Mouse (Mus musculus) liver, embryonic 11.5 days (tissue): ENCODE data around the gene Sppl3. TPM values are rescaled to one million over a fixed set of nuclear protein-coding genes. Genes with fewer than 3 reads are reported as not detected.
A peak's percentile ranks its signal among the peaks of the same experiment; 100 is the strongest.

Source experiments
- ATAC-seq: fragments of 200-750 bp; cut with Nextera tagmentation; replicated peaks from 2 replicates; pipeline ENCODE4 v1.8.0; 2017; ENCODE audit warnings: moderate number of reproducible peaks, mild to moderate bottlenecking, moderate TSS enrichment, moderate library complexity; ENCODE audit not compliant: low FRiP score
- DNase-seq: peaks from one replicate; pipeline ENCODE4 v3.0.0-alpha.2; 2017; ENCODE audit warnings: low spot score
- H3K27ac ChIP-seq: fragments of 300-500 bp; sonication (generic); 2 replicates; pipeline ENCODE4 v1.5.1; 2014; ENCODE audit warnings: mild to moderate bottlenecking, low read depth, low read length, control low read depth
- H3K27me3 ChIP-seq: fragments of 300-500 bp; sonication (generic); replicated peaks from 2 replicates; pipeline ENCODE4 v1.6.1; 2014; ENCODE audit warnings: low read length, mixed read lengths; ENCODE audit not compliant: control insufficient read depth, insufficient read depth
- H3K36me3 ChIP-seq: fragments of 300-500 bp; sonication (generic); 2 replicates; pipeline ENCODE4 v1.6.1; 2014; ENCODE audit warnings: mild to moderate bottlenecking, low read length, moderate library complexity, mixed read lengths; ENCODE audit not compliant: control insufficient read depth, insufficient read depth
- H3K4me1 ChIP-seq: fragments of 300-500 bp; sonication (generic); replicated peaks from 2 replicates; pipeline ENCODE4 v1.6.1; 2014; ENCODE audit warnings: low read length, mixed read lengths; ENCODE audit not compliant: control insufficient read depth, insufficient read depth
- H3K4me2 ChIP-seq: fragments of 300-500 bp; sonication (generic); 2 replicates; pipeline ENCODE4 v1.6.1; 2014; ENCODE audit warnings: mild to moderate bottlenecking, control low read depth, moderate library complexity
- H3K4me3 ChIP-seq: fragments of 300-500 bp; sonication (generic); 2 replicates; pipeline ENCODE4 v1.5.1; 2014; ENCODE audit warnings: low read depth, low read length, control low read depth
- H3K9ac ChIP-seq: fragments of 300-500 bp; sonication (generic); 2 replicates; pipeline ENCODE4 v1.6.1; 2014; ENCODE audit warnings: low read depth, low read length, control low read depth
- H3K9me3 ChIP-seq: fragments of 300-500 bp; sonication (generic); 2 replicates; pipeline ENCODE4 v1.6.1; 2016; ENCODE audit warnings: low read length, inconsistent platforms, mixed read lengths; ENCODE audit not compliant: control insufficient read depth
- WGBS: fragments of 180-500 bp; shearing (Covaris S2); extraction: QIAGEN DNeasy Blood & Tissue Kit; methylation state at CpG from one replicate; pipeline ENCODE4 v1.1.7; 2014; 5-methylcytosine and 5-hydroxymethylcytosine counted together
- polyA plus RNA-seq: library from polyadenylated mRNA; unstranded; fragments of >200 nt; fragmentation: Nextera tagmentation; extraction: Ambion mirVana; gene quantifications from 2 replicates; pipeline ENCODE4 v1.2.1, GENCODE M21; 2014

Sppl3 gene
- polyA plus RNA-seq, 1 experiment from 2014 or later, result 17.6 TPM

- peak; percentile 85 for ATAC-seq
- peak overlapping the region; percentile 28; the same call in 1 of the 2 replicates for H3K9ac ChIP-seq
- peaks cover 50% of the 10 kb centered on the region for H3K4me1 ChIP-seq
- 0 out of 2 replicates have a peak overlapping the region, but pooled peaks have one; percentile 3 for H3K4me3 ChIP-seq
- H3K27me3 ChIP-seq, result no peaks in the 10 kb centered on the region
- H3K27ac ChIP-seq, result peak overlapping the region; percentile 48; the same call in 1 of the 2 replicates
- WGBS, result 8% methylated on average over 2 of the region's 2 CpGs
- no peaks in the 10 kb centered on the region for H3K9me3 ChIP-seq
- H3K36me3 ChIP-seq, result no peaks in the 10 kb centered on the region; the same call in 1 of the 2 replicates
- H3K4me2 ChIP-seq, result peak overlapping the region; percentile 63
- no peak for DNase-seq
Observed at GRCm38 (mm10) chr5:115018270-115018669, 7.3 kb downstream of the Sppl3 start.

- Histone ChIP-seq H3K4me1 (peaks cover 47% of the 10 kb centered on the region), H3K9me3 (no peaks in the 10 kb centered on the region), H3K27ac (peak overlapping the region; percentile 67), H3K36me3 (no peaks in the 10 kb centered on the region; the same call in 1 of the 2 replicates), H3K9ac (peak overlapping the region; percentile 59), H3K27me3 (no peaks in the 10 kb centered on the region), H3K4me2 (peak overlapping the region; percentile 63), H3K4me3 (no peak overlapping the region)
- DNase-seq (no peak), ATAC-seq (no peak)
- WGBS, result 33% methylated on average over 4 of the region's 4 CpGs
Observed at GRCm38 (mm10) chr5:115018813-115019212, 7.9 kb downstream of the Sppl3 start.

GRCm38 (mm10) chr5:115022021-115022420 lies 11.1 kb downstream of the Sppl3 start:
- Histone ChIP-seq H3K4me1 (peaks cover 34% of the 10 kb centered on the region), H3K27me3 (no peaks in the 10 kb centered on the region), H3K27ac (no peak overlapping the region), H3K9ac (no peak overlapping the region), H3K36me3 (no peaks in the 10 kb centered on the region; the same call in 1 of the 2 replicates), H3K9me3 (no peaks in the 10 kb centered on the region), H3K4me2 (no peak overlapping the region), H3K4me3 (no peak overlapping the region)
- ATAC-seq (no peak), DNase-seq (no peak)
- WGBS, result 82% methylated on average over 7 of the region's 7 CpGs

GRCm38 (mm10) chr5:115026170-115026569 lies 15.2 kb downstream of the Sppl3 start:
- H3K27me3 ChIP-seq, result no peaks in the 10 kb centered on the region
- H3K4me1 ChIP-seq, result peaks cover 19% of the 10 kb centered on the region
- ATAC-seq (no peak), DNase-seq (no peak)
- H3K4me3 ChIP-seq, result no peak overlapping the region
- H3K4me2 ChIP-seq, result no peak overlapping the region
- no peak overlapping the region for H3K27ac ChIP-seq
- H3K9me3 ChIP-seq, result peaks cover 3% of the 10 kb centered on the region; the same call in 1 of the 2 replicates
- H3K9ac ChIP-seq, result no peak overlapping the region
- 87% methylated on average over 4 of the region's 4 CpGs for WGBS
- H3K36me3 ChIP-seq, result peaks cover 7% of the 10 kb centered on the region; the same call in 1 of the 2 replicates

- ATAC-seq (no peak), DNase-seq (no peak)
- H3K27ac ChIP-seq, result no peak overlapping the region
- H3K4me2 ChIP-seq, result no peak overlapping the region
- H3K27me3 ChIP-seq, result no peaks in the 10 kb centered on the region
- no peak overlapping the region for H3K4me3 ChIP-seq
- peaks cover 24% of the 10 kb centered on the region for H3K4me1 ChIP-seq
- H3K36me3 ChIP-seq, result peaks cover 7% of the 10 kb centered on the region; the same call in 1 of the 2 replicates
- H3K9ac ChIP-seq, result no peak overlapping the region
- 81% methylated on average over 3 of the region's 3 CpGs for WGBS
- H3K9me3 ChIP-seq, result peaks cover 3% of the 10 kb centered on the region; the same call in 1 of the 2 replicates
Observed at GRCm38 (mm10) chr5:115027109-115027508, 16.2 kb downstream of the Sppl3 start.

- no peak overlapping the region for H3K4me3 ChIP-seq
- H3K36me3 ChIP-seq, result peaks cover 7% of the 10 kb centered on the region; the same call in 1 of the 2 replicates
- no peak overlapping the region for H3K9ac ChIP-seq
- WGBS, result 94% methylated on average over 4 of the region's 4 CpGs
- no peak overlapping the region for H3K4me2 ChIP-seq
- peaks cover 35% of the 10 kb centered on the region for H3K4me1 ChIP-seq
- no peak for DNase-seq
- ATAC-seq, result no peak
- no peaks in the 10 kb centered on the region for H3K27me3 ChIP-seq
- H3K9me3 ChIP-seq, result peaks cover 3% of the 10 kb centered on the region; the same call in 1 of the 2 replicates
- no peak overlapping the region for H3K27ac ChIP-seq
Observed at GRCm38 (mm10) chr5:115028920-115029319, 18.0 kb downstream of the Sppl3 start.

- no peak overlapping the region for H3K27ac ChIP-seq
- H3K27me3 ChIP-seq, result no peaks in the 10 kb centered on the region
- peaks cover 7% of the 10 kb centered on the region; the same call in 1 of the 2 replicates for H3K36me3 ChIP-seq
- peaks cover 3% of the 10 kb centered on the region; the same call in 1 of the 2 replicates for H3K9me3 ChIP-seq
- no peak overlapping the region for H3K9ac ChIP-seq
- DNase-seq (no peak), ATAC-seq (no peak)
- H3K4me3 ChIP-seq, result no peak overlapping the region
- peaks cover 35% of the 10 kb centered on the region for H3K4me1 ChIP-seq
- H3K4me2 ChIP-seq, result no peak overlapping the region
- WGBS, result 83% methylated on average over 3 of the region's 3 CpGs
Observed at GRCm38 (mm10) chr5:115029509-115029908, 18.6 kb downstream of the Sppl3 start.

GRCm38 (mm10) chr5:115031576-115031975 lies 20.6 kb downstream of the Sppl3 start:
- H3K27me3 ChIP-seq, result no peaks in the 10 kb centered on the region
- peaks cover 3% of the 10 kb centered on the region; the same call in 1 of the 2 replicates for H3K9me3 ChIP-seq
- ATAC-seq (no peak), DNase-seq (no peak)
- peaks cover 7% of the 10 kb centered on the region; the same call in 1 of the 2 replicates for H3K36me3 ChIP-seq
- 76% methylated on average over 5 of the region's 5 CpGs for WGBS
- H3K4me3 ChIP-seq, result no peak overlapping the region
- H3K4me2 ChIP-seq, result no peak overlapping the region
- H3K4me1 ChIP-seq, result peaks cover 36% of the 10 kb centered on the region
- H3K27ac ChIP-seq, result no peak overlapping the region
- H3K9ac ChIP-seq, result no peak overlapping the region

GRCm38 (mm10) chr5:115032620-115033019 lies 21.7 kb downstream of the Sppl3 start:
- DNase-seq (no peak), ATAC-seq (no peak)
- peaks cover 7% of the 10 kb centered on the region; the same call in 1 of the 2 replicates for H3K36me3 ChIP-seq
- peaks cover 37% of the 10 kb centered on the region for H3K4me1 ChIP-seq
- H3K27me3 ChIP-seq, result no peaks in the 10 kb centered on the region
- no peak overlapping the region for H3K4me2 ChIP-seq
- no peak overlapping the region for H3K4me3 ChIP-seq
- H3K9ac ChIP-seq, result no peak overlapping the region
- peaks cover 3% of the 10 kb centered on the region; the same call in 1 of the 2 replicates for H3K9me3 ChIP-seq
- WGBS, result 76% methylated on average over 2 of the region's 2 CpGs
- no peak overlapping the region for H3K27ac ChIP-seq
